Mouse (Mus musculus) lung, adult 2 months (tissue): ENCODE measurements at regions not wholly inside any gene's neighbourhood (a gene's known extent, or its start where the extent isn't known, plus 50 kb on each side); places are given as distances from the start of the nearest gene placed in this dataset.

Experiments
- DNase-seq: peaks from one replicate; pipeline ENCODE4 v3.0.0; 2022
- H3K4me1 ChIP-seq: fragments of 200-500 bp; 2 replicates; pipeline ENCODE4 v1.6.1; 2011; ENCODE audit warnings: low read length; ENCODE audit not compliant: control insufficient read depth, insufficient read depth
- H3K4me3 ChIP-seq: fragments of 200-500 bp; replicated peaks from 2 replicates; pipeline ENCODE3; 2011; ENCODE audit warnings: low read depth, mild to moderate bottlenecking, control low read depth, low read length; ENCODE audit errors: extremely low read depth
- CTCF ChIP-seq: fragments of 200-500 bp; IDR thresholded peaks from 2 replicates; pipeline ENCODE4 v1.5.1; 2011; ENCODE audit warnings: mild to moderate bottlenecking, low read length, control low read depth; ENCODE audit not compliant: insufficient read depth
- POLR2A ChIP-seq: fragments of 200-500 bp; IDR thresholded peaks from 2 replicates; pipeline ENCODE4 v1.6.1; 2011; ENCODE audit warnings: low read depth, mild to moderate bottlenecking, control low read depth, low read length, borderline replicate concordance; ENCODE audit errors: extremely low read depth
- WGBS: fragments of 180-500 bp; shearing (Covaris S2); methylation state at CpG from one replicate; pipeline ENCODE4 v1.1.7; 2018; 5-methylcytosine and 5-hydroxymethylcytosine counted together

- no peak for DNase-seq
- H3K4me1 ChIP-seq: peaks cover 2% of the 10 kb centered on the region; the same call in 1 of the 2 replicates
- WGBS: 75% methylated on average over 5 of the region's 5 CpGs
- no peak for TF ChIP-seq CTCF
- no peak for TF ChIP-seq POLR2A
- H3K4me3 ChIP-seq: no peak overlapping the region
Measured at GRCm38 (mm10) chr10:37811789-37812188, 673.1 kb upstream of the Marcks start.

GRCm38 (mm10) chr10:37803225-37803805 lies 664.6 kb upstream of the Marcks start:
- WGBS: 72% methylated on average over 4 of the region's 4 CpGs
- DNase-seq: no peak
- Histone ChIP-seq H3K4me3 (no peak overlapping the region), H3K4me1 (no peaks in the 10 kb centered on the region)
- TF ChIP-seq CTCF (no peak), POLR2A (no peak)

- DNase-seq: no peak
- no peak for TF ChIP-seq CTCF
- no peak for TF ChIP-seq POLR2A
- Histone ChIP-seq H3K4me3 (no peak overlapping the region), H3K4me1 (no peaks in the 10 kb centered on the region)
- 45% methylated on average over 2 of the region's 2 CpGs for WGBS
Measured at GRCm38 (mm10) chr10:37799397-37799796, 660.7 kb upstream of the Marcks start.

GRCm38 (mm10) chr10:37798285-37798684 lies 659.6 kb upstream of the Marcks start:
- Histone ChIP-seq H3K4me3 (no peak overlapping the region), H3K4me1 (no peaks in the 10 kb centered on the region)
- DNase-seq: no peak
- TF ChIP-seq CTCF: no peak
- TF ChIP-seq POLR2A: no peak

- TF ChIP-seq POLR2A: no peak
- no peak for TF ChIP-seq CTCF
- 75% methylated on average over 5 of the region's 5 CpGs for WGBS
- DNase-seq: no peak
- H3K4me3 ChIP-seq: no peak overlapping the region
- no peaks in the 10 kb centered on the region for H3K4me1 ChIP-seq
Measured at GRCm38 (mm10) chr10:37797701-37798100, 659.0 kb upstream of the Marcks start.

- Histone ChIP-seq H3K4me1 (no peaks in the 10 kb centered on the region), H3K4me3 (no peak overlapping the region)
- no peak for DNase-seq
- TF ChIP-seq CTCF: no peak
- TF ChIP-seq POLR2A: no peak
- 66% methylated on average over 3 of the region's 3 CpGs for WGBS
Measured at GRCm38 (mm10) chr10:37792878-37793277, 654.2 kb upstream of the Marcks start.

- 79% methylated on average over 5 of the region's 5 CpGs for whole genome bisulfite sequencing
- no peaks in the 10 kb centered on the region for H3K4me1 ChIP-seq
- no peak overlapping the region for H3K4me3 ChIP-seq
- no peak for DNase-seq
- no peak for TF ChIP-seq CTCF
- TF ChIP-seq POLR2A: no peak
Measured at GRCm38 (mm10) chr10:37788049-37788448, 649.3 kb upstream of the Marcks start.

- TF ChIP-seq POLR2A (no peak), CTCF (no peak)
- WGBS: 68% methylated on average over 2 of the region's 2 CpGs
Measured at GRCm38 (mm10) chr10:37779383-37780302, 640.9 kb upstream of the Marcks start.

GRCm38 (mm10) chr10:37760542-37761367 lies 622.0 kb upstream of the Marcks start:
- WGBS: 57% methylated on average over 5 of the region's 5 CpGs
- DNase-seq: no peak

More at GRCm38 (mm10) chr10:37779383-37780302, 640.9 kb upstream of the Marcks start:
- H3K4me3 ChIP-seq: no peak overlapping the region
- DNase-seq: no peak
- no peaks in the 10 kb centered on the region for H3K4me1 ChIP-seq

More at GRCm38 (mm10) chr10:37760542-37761367, 622.0 kb upstream of the Marcks start:
- no peaks in the 10 kb centered on the region for H3K4me1 ChIP-seq
- H3K4me3 ChIP-seq: no peak overlapping the region
- no peak for TF ChIP-seq POLR2A
- no peak for TF ChIP-seq CTCF
